10 mouse cellular contexts compared by ENCODE assay signal in the genomic region with DNA sequence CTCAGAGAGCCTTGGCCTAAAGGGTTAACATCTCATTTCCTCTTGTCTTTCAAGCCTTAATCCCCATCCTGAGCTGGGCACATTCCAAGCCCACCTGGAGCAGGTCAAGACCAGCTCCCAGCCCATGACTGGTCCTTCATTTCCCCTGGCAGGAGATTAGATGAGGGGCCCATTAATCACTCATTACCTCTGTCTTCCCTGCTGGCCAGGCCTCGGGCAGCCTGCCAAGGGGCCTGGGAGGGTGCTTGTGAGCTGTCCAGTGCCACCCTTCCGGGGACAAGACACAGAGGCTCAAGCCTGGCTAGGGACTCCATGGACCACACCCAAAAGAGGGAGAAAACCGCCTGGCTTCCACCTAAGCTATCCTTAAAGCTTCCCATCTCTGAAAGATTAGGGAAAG. TPM values are rescaled to one million over a fixed set of nuclear protein-coding genes. Genes with fewer than 3 reads are reported as not detected.
DNase-seq lines count a peak whose midpoint lies in the region; ATAC-seq lines count a peak whose summit lies in the region.
"Had no signal": no experiment of that assay in that cellular context is flagged by ENCODE, and none has a peak within 500 bp of the region (broad histone marks: within the 10 kb centered on the region; RNA-seq: fewer than 3 reads in every experiment).

No protein-coding gene starts in this region.

- no peak overlapping the region for H3K4me3 ChIP-seq in midbrain, embryonic 13.5 days (replicated peaks)
- H3K4me3 ChIP-seq in midbrain, embryonic 15.5 days, result no peak overlapping the region
- H3K4me3 ChIP-seq in kidney, embryonic 15.5 days (replicated peaks), result no peak overlapping the region

- H3K9me3 ChIP-seq in midbrain, embryonic 13.5 days, result no peaks in the 10 kb centered on the region
- H3K9me3 ChIP-seq in midbrain, embryonic 15.5 days, result no peaks in the 10 kb centered on the region
- H3K9me3 ChIP-seq in kidney, embryonic 15.5 days (replicated peaks), result no peaks in the 10 kb centered on the region

- H3K4me1 ChIP-seq in midbrain, embryonic 13.5 days (replicated peaks), result peaks cover 66% of the 10 kb centered on the region
- peaks cover 37% of the 10 kb centered on the region for H3K4me1 ChIP-seq in midbrain, embryonic 15.5 days
- peaks cover 71% of the 10 kb centered on the region for H3K4me1 ChIP-seq in kidney, embryonic 15.5 days

- no peak overlapping the region for H3K4me2 ChIP-seq in midbrain, embryonic 13.5 days (replicated peaks)
- no peak overlapping the region for H3K4me2 ChIP-seq in midbrain, embryonic 15.5 days
- H3K4me2 ChIP-seq in kidney, embryonic 15.5 days, result peak overlapping the region; percentile 82

- peak; percentile 45 for DNase-seq in embryo, embryonic 9.5 days (ENCODE audit: extremely low spot score)
- DNase-seq in retina, postnatal 7 days (ENCODE audit: low read depth, low spot score), result peak; percentile 24
- no peak for DNase-seq in c-Kit-positive CD71-positive TER-119-positive erythroid progenitor cells, embryonic 14.5 days (ENCODE audit: low spot score)
- DNase-seq: thymus, postnatal 14 days had no signal

- WGBS in midbrain, embryonic 13.5 days, result 20% methylated on average over 3 of the region's 3 CpGs
- WGBS in midbrain, embryonic 15.5 days, result 25% methylated on average over 3 of the region's 3 CpGs
- WGBS in kidney, embryonic 15.5 days, result 15% methylated on average over 3 of the region's 3 CpGs

- H3K36me3 ChIP-seq in midbrain, embryonic 13.5 days, result no peaks in the 10 kb centered on the region; the same call in 1 of the 2 replicates
- no peaks in the 10 kb centered on the region for H3K36me3 ChIP-seq in midbrain, embryonic 15.5 days (replicated peaks)
- H3K36me3 ChIP-seq in kidney, embryonic 15.5 days, result peaks cover 10% of the 10 kb centered on the region

- H3K27ac ChIP-seq in midbrain, embryonic 13.5 days, result no peak overlapping the region
- no peak overlapping the region for H3K27ac ChIP-seq in midbrain, embryonic 15.5 days
- peak overlapping the region; percentile 45; the same call in 1 of the 2 replicates for H3K27ac ChIP-seq in kidney, embryonic 15.5 days
- H3K27ac ChIP-seq: macrophage had no signal

- peaks cover 39% of the 10 kb centered on the region for H3K27me3 ChIP-seq in midbrain, embryonic 13.5 days
- H3K27me3 ChIP-seq in midbrain, embryonic 15.5 days (replicated peaks), result 0 out of 2 replicates have a peak, but pooled peaks cover 4% of the 10 kb centered on the region
- peaks cover 11% of the 10 kb centered on the region for H3K27me3 ChIP-seq in kidney, embryonic 15.5 days

- ATAC-seq in midbrain, embryonic 13.5 days, result no peak
- ATAC-seq in midbrain, embryonic 15.5 days (replicated peaks), result no peak
- ATAC-seq in kidney, embryonic 15.5 days (replicated peaks; ENCODE audit: low FRiP score), result no peak; the same call in 1 of the 2 replicates
- no peak for ATAC-seq in monocyte, adult 5-6 weeks (replicated peaks; ENCODE audit: insufficient number of reproducible peaks, low FRiP score, low TSS enrichment, poor library complexity, severe bottlenecking)

- H3K9ac ChIP-seq in midbrain, embryonic 13.5 days (replicated peaks), result 0 out of 2 replicates have a peak overlapping the region, but pooled peaks have one; percentile 6
- no peak overlapping the region for H3K9ac ChIP-seq in midbrain, embryonic 15.5 days
- no peak overlapping the region for H3K9ac ChIP-seq in kidney, embryonic 15.5 days

RNA-seq across cellular contexts. Expression of a gene that starts 3.6 kb away (rescaled TPM):
- 8.0 and 9.9 TPM in 2 replicates for polyA plus RNA-seq in midbrain, embryonic 13.5 days (2015; fragmentation: Nextera tagmentation; extraction: Ambion mirVana)
- 6.4 and 8.5 TPM in 2 replicates for polyA plus RNA-seq in midbrain, embryonic 15.5 days (2015; fragmentation: Nextera tagmentation; extraction: Ambion mirVana)
- 29.7 and 31.0 TPM in 2 replicates for polyA plus RNA-seq in kidney, embryonic 15.5 days (2015; fragmentation: Nextera tagmentation; extraction: Ambion mirVana)
- 0.21 TPM in 1 of 3 replicates, not detected in the others for total RNA-seq in monocyte, adult 5-6 weeks (2017)
- total RNA-seq: granulocyte monocyte progenitor cell, adult 5-6 weeks had no signal
- polyA plus RNA-seq: macrophage had no signal
